Mouse (Mus musculus) heart, postnatal 10 days (tissue): ENCODE data around the gene Polr2a. TPM values are rescaled to one million over a fixed set of nuclear protein-coding genes. Genes with fewer than 3 reads are reported as not detected.
"Not testable (repeated sequence)": the region's sequence is repeated elsewhere in the genome, so short reads cannot be mapped to it uniquely, and the experiment has no call there.

ENCODE experiments used
- DNase-seq, 2 experiments: peaks; one replicate each; pipeline ENCODE4 v3.0.0; 2021
- intact Hi-C: fragments of 180-260 bp; cut with DNase I; formaldehyde crosslinking; loops from one replicate; pipeline ENCODE4 v1.15.1; 2025
- total RNA-seq, 2 experiments: library from RNA; stranded (reverse); gene quantifications; 2 replicates each; pipeline ENCODE4 v1.2.3; 2021

Gene Polr2a
- total RNA-seq, 2 experiments from 2014 or later: 44.5 to 47.5 TPM

DNA sequence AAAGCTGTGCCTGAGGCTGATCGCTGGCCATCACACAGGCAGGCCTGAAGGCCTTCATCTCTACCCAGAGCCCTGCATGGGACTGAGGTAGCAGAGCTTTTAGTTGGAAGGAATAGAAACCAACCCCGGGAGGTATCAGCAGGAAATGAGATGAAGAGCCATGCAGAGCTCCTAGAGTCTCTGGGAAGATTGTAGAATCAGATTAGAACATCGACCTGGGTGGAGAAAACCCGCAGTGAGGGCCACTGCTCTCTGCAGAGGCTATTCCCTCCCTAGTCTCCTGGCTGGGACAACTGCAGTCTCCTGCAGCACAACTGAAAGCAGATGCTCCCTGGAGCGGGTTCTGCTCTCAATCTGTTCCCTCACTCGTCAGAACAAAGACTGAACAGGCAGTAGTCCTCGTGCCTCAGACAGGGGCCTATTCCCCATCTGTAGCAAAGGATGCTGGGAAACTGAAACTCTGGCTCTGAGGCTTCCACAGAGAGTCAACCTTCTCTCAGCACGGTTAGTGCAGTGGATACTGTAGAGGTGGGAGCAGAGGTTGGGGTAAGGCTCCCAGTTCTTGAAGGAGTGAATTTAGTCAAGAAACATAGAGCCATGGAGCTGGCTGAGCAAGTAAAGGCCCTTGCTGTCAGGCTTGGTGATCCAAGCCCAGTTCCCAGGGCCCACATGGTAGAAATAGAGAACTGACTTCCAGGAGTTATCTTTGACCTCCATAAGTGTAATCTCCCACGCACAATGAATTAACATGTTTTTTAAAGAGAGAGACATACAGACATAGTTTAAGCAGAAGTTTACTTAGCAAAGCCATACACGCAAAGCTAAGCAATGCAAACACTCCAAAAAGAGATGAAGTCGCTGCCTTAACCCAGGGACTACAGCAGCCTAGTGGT lies 48.6 kb downstream of the Polr2a start:
- intact Hi-C loops: no loop called here
- DNase-seq: no peak

DNA sequence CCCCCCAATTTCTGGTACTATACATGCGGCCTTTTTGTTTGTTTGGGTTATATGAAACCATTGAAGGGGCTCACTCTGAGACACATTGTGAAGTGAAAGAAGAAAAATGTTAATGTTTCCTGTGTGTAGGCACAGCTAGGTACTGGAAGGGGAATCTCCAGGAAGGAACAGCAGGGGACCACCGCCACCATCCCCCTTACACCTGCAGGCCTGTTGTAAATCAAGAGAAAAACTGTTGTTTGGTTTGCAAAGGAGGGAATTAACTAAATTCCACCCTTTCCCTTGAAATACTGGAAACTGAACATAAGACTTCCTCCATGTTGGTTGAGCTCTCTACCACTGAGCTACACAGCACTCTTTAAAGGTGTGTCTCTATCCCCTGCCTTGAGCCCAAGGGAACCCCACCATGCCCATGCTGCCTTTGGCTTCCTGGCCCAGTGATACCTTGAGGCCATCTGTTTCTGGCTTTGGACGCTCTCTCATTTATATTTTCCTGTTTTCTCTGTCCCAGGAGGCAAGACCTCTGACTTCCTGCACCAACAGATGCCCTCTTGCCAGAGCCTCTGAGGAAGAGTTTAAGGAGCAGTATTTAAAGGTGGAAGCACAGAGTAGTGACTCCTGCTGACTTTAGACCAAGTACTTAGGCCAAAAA lies 49.7 kb downstream of the Polr2a start:
- intact Hi-C loops: no loop called here
- no peak for DNase-seq

- DNase-seq: no peak
- intact Hi-C loops: no loop called here
Measured at GRCm38 (mm10) chr11:69707873-69708381, 50.5 kb downstream of the Polr2a start.

GRCm38 (mm10) chr11:69707480-69707847 lies 51.0 kb downstream of the Polr2a start:
- DNase-seq: no peak
- intact Hi-C loops: no loop called here

- peak; percentile 91 to 92 for DNase-seq
- intact Hi-C loops: no loop called here
Measured at GRCm38 (mm10) chr11:69706775-69707479, 51.5 kb downstream of the Polr2a start.

- intact Hi-C loops: no loop called here
- no peak for DNase-seq
Measured at GRCm38 (mm10) chr11:69704613-69705010, 53.8 kb downstream of the Polr2a start.

DNA sequence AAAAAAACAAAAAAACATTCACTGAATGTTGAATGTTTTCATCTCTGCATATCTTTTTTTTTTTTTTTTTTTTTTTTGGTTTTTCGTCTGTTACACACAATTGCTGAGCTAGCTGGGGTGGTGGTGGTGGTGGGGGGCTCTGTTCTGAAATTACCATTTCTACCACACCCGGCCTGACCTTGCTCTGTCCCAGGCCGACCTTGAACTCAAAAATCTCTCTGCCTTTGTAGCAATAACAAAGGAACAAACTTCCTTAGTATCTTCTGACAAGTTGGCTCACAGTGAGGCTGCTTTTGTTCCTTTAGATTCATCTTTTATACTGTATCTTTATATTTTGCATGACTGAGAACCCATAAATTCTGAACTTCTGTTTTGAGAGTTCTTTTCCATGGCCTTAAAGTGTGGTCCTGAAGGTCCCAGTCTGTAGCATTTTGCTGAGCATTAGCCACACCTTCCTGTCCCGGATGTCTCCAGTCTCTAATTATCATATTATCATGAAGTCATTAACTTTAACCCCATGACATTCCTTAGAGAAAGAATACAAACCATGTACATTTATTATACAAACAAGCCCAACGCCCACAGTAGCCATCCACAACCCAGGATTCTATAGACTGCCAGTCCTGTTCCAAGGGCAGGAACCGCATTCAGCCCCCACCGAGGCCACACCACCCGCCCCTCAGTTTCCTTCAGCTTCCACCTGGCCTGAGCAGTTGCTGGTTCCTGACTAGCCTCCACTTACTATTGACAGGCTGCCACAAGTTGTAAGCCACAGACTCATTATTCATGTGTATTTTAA lies 54.4 kb downstream of the Polr2a start:
- intact Hi-C loops: no loop called here
- DNase-seq: no peak

DNA sequence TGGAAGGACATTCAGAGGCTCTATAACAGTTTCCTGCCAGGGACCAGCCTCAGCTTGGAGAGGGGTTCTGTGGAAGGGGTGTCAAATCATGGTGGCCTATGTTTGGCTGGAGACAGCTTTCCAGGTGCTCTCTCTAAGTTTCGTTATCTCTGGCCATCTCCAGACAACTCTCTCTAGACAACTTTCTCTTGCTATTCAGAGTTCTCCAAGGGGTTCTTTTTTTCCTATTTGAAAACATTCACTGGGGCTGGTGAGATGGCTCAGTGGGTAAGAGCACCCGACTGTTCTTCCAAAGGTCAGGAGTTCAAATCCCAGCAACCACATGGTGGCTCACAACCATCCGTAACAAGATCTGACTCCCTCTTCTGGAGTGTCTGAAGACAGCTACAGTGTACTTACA lies 55.1 kb downstream of the Polr2a start:
- intact Hi-C loops, DNase-seq: not testable (repeated sequence)

DNA sequence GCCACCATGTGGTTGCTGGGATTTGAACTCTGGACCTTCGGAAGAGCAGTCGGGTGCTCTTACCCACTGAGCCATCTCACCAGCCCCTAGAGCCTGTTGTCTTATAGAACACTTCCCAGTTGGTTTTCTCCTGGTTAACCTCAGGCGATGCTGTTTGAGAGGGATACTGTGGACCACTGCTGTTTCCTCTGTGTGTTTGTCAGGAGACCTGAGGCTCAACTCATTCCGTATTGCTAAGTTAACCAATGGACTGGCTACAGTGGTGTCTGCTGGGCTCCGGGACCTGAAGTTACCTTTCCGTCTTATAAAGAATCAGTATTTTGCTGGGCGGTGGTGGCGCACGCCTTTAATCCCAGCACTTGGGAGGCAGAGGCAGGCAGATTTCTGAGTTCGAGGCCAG lies 55.6 kb downstream of the Polr2a start:
- not testable (repeated sequence) for DNase-seq

DNA sequence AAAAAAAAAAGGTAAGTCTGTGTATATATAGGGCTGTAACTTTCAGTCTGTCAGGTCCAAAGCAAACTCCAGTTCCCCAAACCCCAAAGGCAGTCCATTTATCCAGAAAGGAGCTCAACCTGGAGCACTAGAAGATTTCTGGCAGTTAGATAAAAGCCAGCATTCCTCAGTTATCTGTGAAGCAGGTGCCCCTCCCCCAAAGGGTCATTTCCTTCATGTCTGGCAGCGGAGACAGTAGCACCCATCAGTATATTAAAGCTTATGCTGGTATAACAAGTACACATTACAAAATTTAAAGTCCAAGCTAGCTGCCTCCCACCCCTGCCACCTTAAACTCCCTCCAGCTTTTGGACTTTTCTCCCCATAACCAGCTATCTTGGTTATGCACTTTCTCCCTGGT lies 58.8 kb downstream of the Polr2a start:
- intact Hi-C loops: no loop called here
- DNase-seq: no peak

More for the DNA sequence above, 55.6 kb downstream of the Polr2a start:
- intact Hi-C loops: not testable (repeated sequence)

DNA sequence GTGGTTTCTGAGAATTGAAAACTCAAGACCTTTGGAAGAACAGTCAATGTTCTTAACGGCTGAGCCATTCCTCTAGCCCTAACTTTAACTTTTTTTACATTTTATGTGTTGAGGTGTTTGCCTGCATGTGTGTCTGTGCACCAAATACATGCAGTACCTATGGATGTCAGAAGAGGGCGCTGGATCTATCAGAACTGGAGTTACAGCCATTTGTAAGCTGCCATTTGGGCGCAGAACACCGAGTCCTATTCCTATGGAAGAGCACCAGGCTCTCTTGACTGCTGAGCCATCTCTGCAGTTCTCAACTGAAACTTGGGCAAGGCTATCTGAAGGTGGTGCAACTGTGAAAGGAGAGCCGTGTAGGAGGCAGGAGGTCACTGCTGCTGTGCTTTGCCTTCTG lies 59.9 kb downstream of the Polr2a start:
- intact Hi-C loops: no loop called here
- no peak for DNase-seq

DNA sequence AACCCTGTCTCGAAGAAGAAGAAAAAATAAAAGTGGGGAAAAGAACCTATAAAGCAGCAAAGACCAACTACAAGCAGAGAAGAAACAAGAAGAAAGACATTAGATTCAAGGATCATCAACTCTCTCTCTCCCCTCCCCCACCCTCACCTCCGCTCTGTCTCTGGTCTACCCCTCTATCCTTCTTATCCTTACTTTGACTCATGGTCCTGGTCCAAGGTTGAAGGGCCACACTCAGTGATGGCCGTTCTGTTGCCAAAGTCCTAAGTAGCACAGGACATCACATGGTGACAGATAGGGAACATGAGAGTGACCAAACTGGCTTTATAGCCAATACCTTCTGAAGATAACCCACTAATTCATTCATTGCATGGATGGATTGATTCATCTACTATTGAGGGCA lies 61.0 kb downstream of the Polr2a start:
- intact Hi-C loops: no loop called here

DNA sequence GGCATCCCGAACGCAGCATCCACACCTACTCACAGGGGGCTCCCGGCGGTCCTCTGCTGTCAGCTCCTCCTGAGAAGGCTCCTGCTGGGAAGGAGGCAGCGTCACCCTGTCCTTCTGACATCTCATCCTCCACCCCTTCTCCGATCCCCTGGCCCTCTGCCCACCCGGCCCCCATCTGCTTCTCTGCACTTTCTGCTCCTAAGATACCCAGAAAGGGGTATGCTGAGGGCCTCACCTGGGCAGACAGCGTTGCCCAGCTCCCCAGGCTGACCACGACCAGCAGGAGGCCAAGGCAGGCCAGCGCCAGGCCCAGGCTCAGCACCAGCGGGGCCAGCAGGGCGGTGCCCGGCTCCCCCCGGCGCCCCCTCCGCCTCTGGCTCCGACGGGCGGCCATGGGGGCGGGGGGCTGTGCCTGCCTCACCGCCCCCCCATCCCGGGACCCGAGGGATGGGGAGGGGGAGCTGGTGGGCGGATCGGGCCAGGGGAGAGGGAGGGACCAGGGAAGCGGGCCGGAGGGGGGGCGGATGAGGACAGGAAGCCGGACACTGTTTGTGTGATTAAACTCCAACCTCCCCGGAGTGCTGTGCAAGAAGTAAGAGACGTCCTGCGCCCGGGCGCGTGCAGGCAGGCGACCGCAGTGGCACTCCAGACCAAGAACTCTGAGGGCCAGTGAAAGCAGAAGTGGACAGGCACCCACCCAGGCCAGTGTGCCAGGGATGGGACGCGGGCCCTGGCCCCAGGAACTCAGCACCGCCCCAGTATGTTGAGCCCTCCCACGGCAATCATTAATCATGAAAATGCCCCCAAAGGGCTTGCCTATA lies 62.9 kb downstream of the Polr2a start, which contains the start of the genes Tnfsf12 and Tnfsfm13:
Gene Tnfsf12 (minus strand): TSS at position 489 of the 821 bp plus-strand sequence.
Gene Tnfsfm13 (minus strand): TSS at position 738 of the 821 bp plus-strand sequence.
- intact Hi-C loops: no loop called here

More for the DNA sequence above, 61.0 kb downstream of the Polr2a start:
- DNase-seq: no peak

GRCm38 (mm10) chr11:69695046-69695360 lies 63.4 kb downstream of the Polr2a start:
- intact Hi-C loops: no loop called here
- DNase-seq: no peak

More for the DNA sequence above, 62.9 kb downstream of the Polr2a start, which contains the start of the genes Tnfsf12 and Tnfsfm13:
- peak; percentile 85 to 87 for DNase-seq

- no peak for DNase-seq
- intact Hi-C loops: no loop called here
Measured at GRCm38 (mm10) chr11:69693421-69693965, 64.9 kb downstream of the Polr2a start.

- intact Hi-C loops: no loop called here
- no peak for DNase-seq
Measured at GRCm38 (mm10) chr11:69692863-69693262, 65.6 kb downstream of the Polr2a start.

GRCm38 (mm10) chr11:69692196-69692811 lies 66.1 kb downstream of the Polr2a start:
- intact Hi-C loops: no loop called here
- no peak for DNase-seq

- no peak for DNase-seq
- intact Hi-C loops: no loop called here
Measured at GRCm38 (mm10) chr11:69689891-69690290, 68.5 kb downstream of the Polr2a start.

- intact Hi-C loops: no loop called here
- DNase-seq: no peak
Measured at GRCm38 (mm10) chr11:69687061-69687460, 71.4 kb downstream of the Polr2a start.
